Mouse (Mus musculus) left cerebral cortex, postnatal 4 days (tissue): ENCODE results near the gene Wfdc10. TPM values are rescaled to one million over a fixed set of nuclear protein-coding genes. Genes with fewer than 3 reads are reported as not detected.

Source experiments
- DNase-seq: peaks from one replicate; pipeline ENCODE4 v3.0.0-alpha.2; 2022
- intact Hi-C: fragments of 180-260 bp; cut with DNase I; formaldehyde crosslinking; loops from one replicate; pipeline ENCODE4 v1.15.1; 2025
- total RNA-seq, 2 experiments: library from RNA; stranded (reverse); gene quantifications; 2 replicates each; pipeline ENCODE4 v1.2.3; 2021

Gene Wfdc10
- total RNA-seq, 2 experiments from 2014 or later = not detected

GRCm38 (mm10) chr2:164700959-164701358 lies 45.1 kb downstream of the Wfdc10 start:
- no peak for DNase-seq
- intact Hi-C loops = no loop called here

- no peak for DNase-seq
- intact Hi-C loops = no loop called here
Measured at GRCm38 (mm10) chr2:164701761-164702160, 45.9 kb downstream of the Wfdc10 start.

- DNase-seq = no peak
- intact Hi-C loops = no loop called here
Measured at GRCm38 (mm10) chr2:164704235-164704634, 48.4 kb downstream of the Wfdc10 start.

- intact Hi-C loops = no loop called here
Measured at GRCm38 (mm10) chr2:164705328-164705727, 49.5 kb downstream of the Wfdc10 start.

GRCm38 (mm10) chr2:164705991-164706390 lies 50.1 kb downstream of the Wfdc10 start:
- intact Hi-C loops = no loop called here
- no peak for DNase-seq

More at GRCm38 (mm10) chr2:164705328-164705727, 49.5 kb downstream of the Wfdc10 start:
- no peak for DNase-seq

Other genes with a start within 250 kb of the Wfdc10 start
- 10 to 100 TPM in 1 of 2 experiments, 1 to 10 TPM in 1; 9.6 to 12.6 TPM for gene Sdc4, start 212.2 kb upstream of the Wfdc10 start, total RNA-seq
- gene Sys1, start 199.1 kb upstream of the Wfdc10 start, total RNA-seq = 10 to 100 TPM; 42.5 to 45.8 TPM
- 1 to 10 TPM in 1 of 2 experiments, not detected in 1; 2.9 TPM for gene Gm20458, start 195.1 kb upstream of the Wfdc10 start, total RNA-seq
- not detected for gene Trp53tg5, start 182.3 kb upstream of the Wfdc10 start, total RNA-seq
- gene Dbndd2, start 169.9 kb upstream of the Wfdc10 start, total RNA-seq = 10 to 100 TPM; 32.6 to 33.5 TPM
- gene Pigt, start 158.5 kb upstream of the Wfdc10 start, total RNA-seq = 100 to 1,000 TPM; 109 to 113 TPM
- 1 to 10 TPM in 1 of 2 experiments, not detected in 1; 2.1 TPM for gene Wfdc2, start 93.6 kb upstream of the Wfdc10 start, total RNA-seq
- gene Spint3, start 82.6 kb upstream of the Wfdc10 start, total RNA-seq = not detected
- not detected for gene Wfdc6a, start 70.6 kb upstream of the Wfdc10 start, total RNA-seq
- not detected for gene Eppin, start 62.5 kb upstream of the Wfdc10 start, total RNA-seq
- under 1 TPM in 1 of 2 experiments, not detected in 1; 0.40 TPM for gene Wfdc6b, start 42.5 kb upstream of the Wfdc10 start, total RNA-seq
- not detected for gene Wfdc8, start 42.4 kb upstream of the Wfdc10 start, total RNA-seq
- not detected for gene Wfdc16, start 17.2 kb upstream of the Wfdc10 start, total RNA-seq
- not detected for gene Wfdc9, start 537 bp downstream of the Wfdc10 start, total RNA-seq
- gene Wfdc11, start 18.0 kb downstream of the Wfdc10 start, total RNA-seq = not detected
- not detected for gene Wfdc13, start 29.1 kb downstream of the Wfdc10 start, total RNA-seq
- not detected for gene Spint4, start 42.5 kb downstream of the Wfdc10 start, total RNA-seq
- gene Spint5, start 59.3 kb downstream of the Wfdc10 start, total RNA-seq = not detected
- gene Wfdc3, start 89.9 kb downstream of the Wfdc10 start, total RNA-seq = 1 to 10 TPM in 1 of 2 experiments, under 1 TPM in 1; 0.60 to 1.1 TPM
- gene Dnttip1, start 89.9 kb downstream of the Wfdc10 start, total RNA-seq = 10 to 100 TPM; 35.8 to 38.1 TPM
- 10 to 100 TPM; 10.8 to 14.3 TPM for gene Ube2c, start 113.9 kb downstream of the Wfdc10 start, total RNA-seq
- gene Tnnc2, start 123.9 kb downstream of the Wfdc10 start, total RNA-seq = not detected
- gene Snx21, start 129.8 kb downstream of the Wfdc10 start, total RNA-seq = 10 to 100 TPM; 52.8 to 56.9 TPM
- gene Acot8, start 148.8 kb downstream of the Wfdc10 start, total RNA-seq = 10 to 100 TPM; 20.6 to 20.8 TPM
- 1 to 10 TPM; 6.9 to 8.0 TPM for gene Zswim3, start 149.1 kb downstream of the Wfdc10 start, total RNA-seq
- 10 to 100 TPM; 17.5 to 17.8 TPM for gene Zswim1, start 166.6 kb downstream of the Wfdc10 start, total RNA-seq
- gene Spata25, start 172.5 kb downstream of the Wfdc10 start, total RNA-seq = 1 to 10 TPM; 1.1 to 1.2 TPM
- gene Ctsa, start 176.8 kb downstream of the Wfdc10 start, total RNA-seq = 10 to 100 TPM; 56.8 to 62.2 TPM
- gene Neurl2, start 177.4 kb downstream of the Wfdc10 start, total RNA-seq = 1 to 10 TPM; 5.1 to 5.6 TPM
- gene Pltp, start 201.7 kb downstream of the Wfdc10 start, total RNA-seq = 10 to 100 TPM; 63.5 to 71.3 TPM
- 10 to 100 TPM; 53.9 to 61.4 TPM for gene Pcif1, start 223.3 kb downstream of the Wfdc10 start, total RNA-seq